Mouse (Mus musculus) forebrain, embryonic 15.5 days (tissue): Measurements from ENCODE around the gene Drc3. TPM values are rescaled to one million over a fixed set of nuclear protein-coding genes. Genes with fewer than 3 reads are reported as not detected.

ENCODE experiments used
- ATAC-seq: fragments of 200-750 bp; cut with Nextera tagmentation; replicated peaks from 2 replicates; pipeline ENCODE4 v1.8.0; 2017; ENCODE audit warnings: mild to moderate bottlenecking, moderate TSS enrichment, moderate library complexity
- H3K27ac ChIP-seq: fragments of 300-500 bp; sonication (generic); replicated peaks from 2 replicates; pipeline ENCODE4 v1.5.1; 2015; ENCODE audit warnings: mild to moderate bottlenecking, inconsistent platforms
- H3K27me3 ChIP-seq: fragments of 300-500 bp; sonication (generic); 2 replicates; pipeline ENCODE4 v1.6.1; 2015; ENCODE audit warnings: inconsistent platforms
- H3K36me3 ChIP-seq: fragments of 300-500 bp; sonication (generic); 2 replicates; pipeline ENCODE4 v1.6.1; 2015; ENCODE audit warnings: mild to moderate bottlenecking, inconsistent platforms
- H3K4me1 ChIP-seq: fragments of 300-500 bp; sonication (generic); 2 replicates; pipeline ENCODE4 v1.6.1; 2015; ENCODE audit warnings: inconsistent platforms
- H3K4me2 ChIP-seq: fragments of 300-500 bp; sonication (generic); replicated peaks from 2 replicates; pipeline ENCODE4 v1.6.1; 2015; ENCODE audit warnings: mild to moderate bottlenecking, inconsistent platforms
- H3K4me3 ChIP-seq: fragments of 300-500 bp; sonication (generic); 2 replicates; pipeline ENCODE4 v1.5.1; 2015; ENCODE audit warnings: mild to moderate bottlenecking, inconsistent platforms
- H3K9ac ChIP-seq: fragments of 300-500 bp; sonication (generic); replicated peaks from 2 replicates; pipeline ENCODE4 v1.6.1; 2015; ENCODE audit warnings: mild to moderate bottlenecking, inconsistent platforms
- H3K9me3 ChIP-seq: fragments of 300-500 bp; sonication (generic); 2 replicates; pipeline ENCODE4 v1.6.1; 2016; ENCODE audit warnings: inconsistent platforms
- WGBS: fragments of 180-500 bp; shearing (Covaris S2); methylation state at CpG from one replicate; pipeline ENCODE4 v1.1.7; 2015; ENCODE audit warnings: mixed read lengths; 5-methylcytosine and 5-hydroxymethylcytosine counted together
- polyA plus RNA-seq: library from polyadenylated mRNA; unstranded; fragments of >200 nt; fragmentation: Nextera tagmentation; extraction: Ambion mirVana; gene quantifications from 2 replicates; pipeline ENCODE4 v1.2.1, GENCODE M21; 2015

Gene Drc3
- polyA plus RNA-seq, 1 experiment from 2014 or later, result 7.3 TPM

DNA sequence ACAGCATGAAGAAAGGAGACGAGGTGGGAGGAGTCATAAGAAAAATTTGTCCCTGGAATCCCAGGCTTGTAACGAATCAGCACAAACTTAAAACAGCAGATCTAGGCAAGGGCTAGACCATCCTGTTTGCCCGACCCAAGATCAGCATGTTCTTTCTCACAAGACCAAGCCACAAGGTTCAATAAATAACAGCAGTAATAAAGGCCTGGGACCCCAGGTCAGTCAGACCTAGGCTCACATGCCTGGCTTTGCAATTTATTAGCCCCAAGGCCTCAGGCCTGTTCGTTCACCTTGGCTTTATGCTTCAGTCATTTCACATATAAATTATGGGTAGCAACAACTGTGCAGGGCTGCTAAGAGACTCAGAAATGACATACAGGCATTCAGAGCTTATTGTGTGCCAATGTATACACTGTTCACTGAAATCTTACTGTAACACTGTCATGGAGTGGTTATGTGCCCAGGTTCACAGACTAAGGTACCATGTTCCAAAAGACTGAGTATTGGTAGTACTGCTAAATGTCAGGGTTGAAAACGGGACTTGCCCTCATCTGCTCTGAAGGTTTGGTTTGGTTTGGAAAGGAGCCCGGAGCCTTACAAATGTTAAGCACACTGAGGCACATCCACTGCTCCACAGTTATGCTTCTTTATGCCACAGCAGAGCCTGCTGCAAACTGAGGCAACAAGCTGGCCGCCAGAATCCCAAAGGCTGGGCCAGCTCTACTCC lies 35.6 kb upstream of the Drc3 start:
- Histone ChIP-seq H3K36me3 (no peaks in the 10 kb centered on the region), H3K4me1 (peaks cover 49% of the 10 kb centered on the region), H3K27me3 (no peaks in the 10 kb centered on the region), H3K9me3 (no peaks in the 10 kb centered on the region), H3K4me3 (no peak overlapping the region), H3K9ac (no peak overlapping the region), H3K27ac (peak overlapping the region; percentile 0; the same call in 1 of the 2 replicates), H3K4me2 (no peak overlapping the region)
- ATAC-seq, result no peak
- 72% methylated on average over 7 of the region's 7 CpGs for WGBS

DNA sequence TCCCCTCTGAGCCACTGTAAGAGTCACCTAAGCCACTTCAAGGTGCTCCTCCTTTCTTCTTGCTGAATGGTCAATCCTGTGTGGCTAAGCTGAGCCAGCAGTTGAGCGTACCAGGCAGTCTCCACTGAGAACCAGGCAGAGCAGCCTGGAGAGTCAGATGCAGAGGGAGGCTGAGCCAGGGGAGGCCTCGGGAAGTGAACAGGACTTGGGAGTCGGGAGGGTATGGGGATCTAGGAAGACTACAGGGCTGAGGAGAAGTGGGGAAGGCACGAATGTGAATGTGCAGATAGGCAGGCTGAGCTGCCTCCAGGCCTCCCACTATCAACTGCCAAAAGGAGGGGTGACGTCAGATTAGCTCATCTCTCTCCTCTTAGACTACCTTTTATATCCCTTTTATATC lies 34.4 kb upstream of the Drc3 start:
- no peaks in the 10 kb centered on the region for H3K9me3 ChIP-seq
- no peaks in the 10 kb centered on the region for H3K36me3 ChIP-seq
- no peak overlapping the region for H3K4me2 ChIP-seq
- H3K9ac ChIP-seq, result no peak overlapping the region
- H3K27ac ChIP-seq, result peak overlapping the region; percentile 50
- H3K27me3 ChIP-seq, result no peaks in the 10 kb centered on the region
- peak; percentile 64 for ATAC-seq
- 36% methylated on average over 5 of the region's 5 CpGs for WGBS
- H3K4me1 ChIP-seq, result peaks cover 47% of the 10 kb centered on the region
- H3K4me3 ChIP-seq, result no peak overlapping the region

GRCm38 (mm10) chr11:60319257-60320066 lies 33.7 kb upstream of the Drc3 start:
- no peak overlapping the region for H3K9ac ChIP-seq
- 0 out of 2 replicates have a peak, but pooled peaks have one; percentile 46 for ATAC-seq
- H3K27ac ChIP-seq, result peak overlapping the region; percentile 50

DNA sequence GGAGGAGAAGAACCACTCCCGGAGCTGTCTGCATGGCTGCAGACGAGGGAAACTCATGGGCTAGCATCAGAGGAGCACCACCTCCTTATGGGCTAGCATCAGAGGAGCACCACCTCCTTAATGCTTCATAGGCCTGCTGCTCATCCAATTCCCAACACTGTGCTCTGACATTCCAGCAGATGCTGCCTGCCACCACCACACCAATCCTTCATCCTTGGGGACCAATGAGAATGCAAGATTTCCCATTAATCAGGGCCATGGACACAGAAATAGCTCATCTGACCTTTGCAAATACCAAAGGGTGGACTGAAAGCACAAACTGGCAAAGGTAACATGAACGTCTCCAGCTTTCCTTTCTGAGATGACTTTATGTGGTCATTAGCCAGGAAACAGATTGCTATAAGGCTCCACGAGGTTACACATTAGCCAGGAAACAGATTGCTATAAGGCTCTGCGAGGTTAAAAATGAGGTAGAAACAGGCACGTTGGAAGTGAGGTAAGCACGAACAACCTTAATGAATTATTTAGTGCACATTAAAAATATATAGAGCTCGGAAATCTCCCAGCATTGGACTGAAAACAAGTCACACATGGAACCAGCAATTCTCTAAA lies 32.6 kb upstream of the Drc3 start:
- no peaks in the 10 kb centered on the region for H3K36me3 ChIP-seq
- no peak overlapping the region for H3K9ac ChIP-seq
- no peak overlapping the region for H3K27ac ChIP-seq
- no peak for ATAC-seq
- no peaks in the 10 kb centered on the region for H3K9me3 ChIP-seq
- no peaks in the 10 kb centered on the region for H3K27me3 ChIP-seq
- H3K4me3 ChIP-seq, result no peak overlapping the region
- no peak overlapping the region for H3K4me2 ChIP-seq
- 78% methylated on average over 8 of the region's 8 CpGs for WGBS
- H3K4me1 ChIP-seq, result peaks cover 47% of the 10 kb centered on the region

More at GRCm38 (mm10) chr11:60319257-60320066, 33.7 kb upstream of the Drc3 start:
- Histone ChIP-seq H3K4me2 (no peak overlapping the region), H3K4me1 (peaks cover 47% of the 10 kb centered on the region), H3K9me3 (no peaks in the 10 kb centered on the region), H3K27me3 (no peaks in the 10 kb centered on the region), H3K4me3 (no peak overlapping the region), H3K36me3 (no peaks in the 10 kb centered on the region)
- WGBS, result 67% methylated on average over 10 of the region's 10 CpGs

DNA sequence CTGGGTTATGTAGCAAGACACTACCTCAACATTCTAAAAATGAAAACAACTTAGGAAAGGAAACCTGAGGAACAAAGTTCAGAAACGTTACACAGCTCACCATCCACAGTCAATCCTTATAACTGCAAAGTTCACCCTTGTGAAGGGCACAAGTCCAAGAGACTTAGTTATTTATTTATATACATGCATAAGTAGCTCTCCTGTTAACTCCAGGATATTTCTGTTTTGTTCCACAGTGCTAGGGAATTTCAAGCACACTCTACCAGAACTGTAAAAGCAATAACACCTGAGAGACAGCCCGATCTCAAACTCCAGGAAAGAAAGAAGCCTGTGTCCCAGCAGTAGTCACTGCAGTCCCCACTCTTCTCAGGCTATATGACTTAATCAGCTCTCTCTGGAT lies 31.7 kb upstream of the Drc3 start:
- H3K4me3 ChIP-seq, result no peak overlapping the region
- H3K27me3 ChIP-seq, result no peaks in the 10 kb centered on the region
- no peak overlapping the region for H3K27ac ChIP-seq
- no peaks in the 10 kb centered on the region for H3K9me3 ChIP-seq
- peaks cover 41% of the 10 kb centered on the region for H3K4me1 ChIP-seq
- no peak for ATAC-seq
- 84% methylated on average over 2 of the region's 2 CpGs for WGBS
- H3K9ac ChIP-seq, result no peak overlapping the region
- H3K36me3 ChIP-seq, result no peaks in the 10 kb centered on the region
- no peak overlapping the region for H3K4me2 ChIP-seq

GRCm38 (mm10) chr11:60323731-60324130 lies 29.4 kb upstream of the Drc3 start:
- no peak overlapping the region for H3K4me2 ChIP-seq
- ATAC-seq, result no peak
- no peaks in the 10 kb centered on the region for H3K27me3 ChIP-seq
- peaks cover 18% of the 10 kb centered on the region for H3K4me1 ChIP-seq
- no peak overlapping the region for H3K4me3 ChIP-seq
- H3K9ac ChIP-seq, result no peak overlapping the region
- no peaks in the 10 kb centered on the region for H3K36me3 ChIP-seq
- no peaks in the 10 kb centered on the region for H3K9me3 ChIP-seq
- no peak overlapping the region for H3K27ac ChIP-seq

DNA sequence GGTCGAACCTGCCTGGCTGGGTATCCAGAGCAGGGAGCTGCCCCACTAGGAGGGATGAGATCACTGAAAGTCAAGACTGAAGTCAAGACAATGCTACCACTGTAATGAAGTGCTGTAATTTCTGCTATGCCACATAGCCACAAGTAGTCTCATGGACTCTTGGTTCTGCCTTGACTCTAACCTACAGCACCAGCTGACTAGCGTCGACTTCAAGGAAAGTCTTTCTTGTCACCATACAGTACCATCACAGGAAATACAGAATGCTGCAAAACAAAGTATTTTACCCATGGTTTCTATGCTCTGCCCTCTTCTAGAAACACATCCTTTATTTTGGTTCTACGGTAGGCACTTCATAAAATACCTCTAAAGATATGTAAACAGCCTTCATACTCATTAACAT lies 22.6 kb upstream of the Drc3 start:
- Histone ChIP-seq H3K9ac (no peak overlapping the region), H3K4me1 (peaks cover 10% of the 10 kb centered on the region), H3K9me3 (no peaks in the 10 kb centered on the region), H3K27ac (no peak overlapping the region), H3K4me2 (no peak overlapping the region), H3K27me3 (no peaks in the 10 kb centered on the region), H3K4me3 (no peak overlapping the region), H3K36me3 (no peaks in the 10 kb centered on the region)
- 87% methylated on average over 4 of the region's 4 CpGs for WGBS
- ATAC-seq, result no peak

DNA sequence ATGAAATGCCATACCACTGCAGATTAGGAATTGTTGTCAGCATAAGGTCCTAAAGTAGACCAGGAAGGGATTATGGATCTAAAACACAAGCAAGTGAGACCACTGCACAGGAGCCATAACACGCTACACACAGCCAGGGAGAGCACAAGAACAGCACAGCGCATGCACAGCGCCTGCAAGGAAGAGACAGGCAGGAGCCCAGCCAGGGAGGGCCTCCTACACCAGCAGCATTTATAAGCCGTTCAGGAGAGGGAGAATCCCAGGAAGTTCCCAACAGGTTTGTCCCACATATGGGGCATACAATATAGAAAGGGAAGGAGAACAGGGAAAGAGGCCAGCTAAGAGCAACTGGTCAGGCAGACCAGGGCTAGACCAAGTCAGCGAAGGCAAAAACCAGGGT lies 19.7 kb upstream of the Drc3 start:
- no peaks in the 10 kb centered on the region for H3K9me3 ChIP-seq
- peaks cover 10% of the 10 kb centered on the region for H3K4me1 ChIP-seq
- no peak overlapping the region for H3K4me3 ChIP-seq
- 80% methylated on average over 5 of the region's 5 CpGs for WGBS
- H3K27me3 ChIP-seq, result no peaks in the 10 kb centered on the region
- no peak overlapping the region for H3K9ac ChIP-seq
- H3K27ac ChIP-seq, result no peak overlapping the region
- H3K4me2 ChIP-seq, result no peak overlapping the region
- ATAC-seq, result no peak
- no peaks in the 10 kb centered on the region for H3K36me3 ChIP-seq

- no peak overlapping the region for H3K27ac ChIP-seq
- H3K27me3 ChIP-seq, result no peaks in the 10 kb centered on the region
- ATAC-seq, result no peak
- no peak overlapping the region for H3K4me3 ChIP-seq
- no peak overlapping the region for H3K4me2 ChIP-seq
- 56% methylated on average over 3 of the region's 3 CpGs for WGBS
- H3K4me1 ChIP-seq, result peaks cover 10% of the 10 kb centered on the region
- no peaks in the 10 kb centered on the region for H3K9me3 ChIP-seq
- no peak overlapping the region for H3K9ac ChIP-seq
- H3K36me3 ChIP-seq, result no peaks in the 10 kb centered on the region
These were observed 19.0 kb upstream of the Drc3 start for GRCm38 (mm10) chr11:60334124-60334523.

- Histone ChIP-seq H3K4me2 (no peak overlapping the region), H3K27ac (no peak overlapping the region), H3K9me3 (no peaks in the 10 kb centered on the region), H3K4me3 (no peak overlapping the region), H3K27me3 (no peaks in the 10 kb centered on the region), H3K4me1 (peaks cover 10% of the 10 kb centered on the region), H3K36me3 (no peaks in the 10 kb centered on the region), H3K9ac (no peak overlapping the region)
- no peak for ATAC-seq
- WGBS, result 36% methylated on average over 2 of the region's 2 CpGs
These were observed 17.4 kb upstream of the Drc3 start for GRCm38 (mm10) chr11:60335771-60336170.

- Histone ChIP-seq H3K36me3 (no peaks in the 10 kb centered on the region), H3K9me3 (no peaks in the 10 kb centered on the region), H3K9ac (no peak overlapping the region), H3K27ac (no peak overlapping the region), H3K4me1 (peaks cover 10% of the 10 kb centered on the region), H3K27me3 (no peaks in the 10 kb centered on the region), H3K4me3 (no peak overlapping the region), H3K4me2 (no peak overlapping the region)
- 68% methylated on average over 4 of the region's 4 CpGs for WGBS
- no peak for ATAC-seq
These were observed 14.8 kb upstream of the Drc3 start for GRCm38 (mm10) chr11:60338291-60338690.

DNA sequence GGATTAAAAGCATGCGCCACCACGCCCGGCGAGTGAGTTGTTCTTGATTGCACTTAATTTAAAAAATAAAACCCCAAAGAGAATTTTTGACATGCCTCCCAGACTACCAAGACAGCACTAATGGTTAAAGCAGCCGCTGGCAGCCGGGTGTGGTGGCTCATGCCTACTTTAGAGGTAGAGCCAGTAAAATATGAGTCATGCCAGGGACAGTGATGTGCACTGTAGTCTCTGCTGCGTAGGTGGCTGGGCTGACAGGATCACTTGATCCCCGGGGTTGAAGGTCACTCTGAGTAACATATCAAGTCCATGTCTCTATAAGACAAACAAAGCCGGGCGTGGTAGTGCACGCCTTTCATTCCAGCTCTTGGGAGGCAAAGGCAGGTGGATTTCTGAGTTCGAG lies 13.8 kb upstream of the Drc3 start:
- WGBS, result 95% methylated on average over 12 of the region's 12 CpGs
- Histone ChIP-seq H3K4me2 (no peak overlapping the region), H3K27ac (no peak overlapping the region), H3K9me3 (no peaks in the 10 kb centered on the region), H3K36me3 (no peaks in the 10 kb centered on the region), H3K9ac (no peak overlapping the region), H3K27me3 (no peaks in the 10 kb centered on the region), H3K4me1 (no peaks in the 10 kb centered on the region), H3K4me3 (no peak overlapping the region)
- ATAC-seq, result no peak
